Mouse (Mus musculus) midbrain, embryonic 16.5 days (tissue): Measurements from ENCODE around the gene Ovca2. TPM values are rescaled to one million over a fixed set of nuclear protein-coding genes. Genes with fewer than 3 reads are reported as not detected.

Experiments
- ATAC-seq: fragments of 200-750 bp; cut with Nextera tagmentation; 2 replicates; pipeline ENCODE4 v1.8.0; 2017; ENCODE audit warnings: moderate TSS enrichment
- H3K27ac ChIP-seq: fragments of 300-500 bp; sonication (generic); 2 replicates; pipeline ENCODE4 v1.5.1; 2014; ENCODE audit warnings: mild to moderate bottlenecking, low read length, mixed read lengths
- H3K27me3 ChIP-seq: fragments of 300-500 bp; sonication (generic); 2 replicates; pipeline ENCODE4 v1.6.1; 2014; ENCODE audit warnings: low read depth, low read length, mixed read lengths; ENCODE audit not compliant: control insufficient read depth, insufficient read depth
- H3K36me3 ChIP-seq: fragments of 300-500 bp; sonication (generic); 2 replicates; pipeline ENCODE4 v1.6.1; 2014; ENCODE audit warnings: mild to moderate bottlenecking, low read length, moderate library complexity, mixed read lengths; ENCODE audit not compliant: control insufficient read depth, insufficient read depth
- H3K4me1 ChIP-seq: fragments of 300-500 bp; sonication (generic); 2 replicates; pipeline ENCODE4 v1.6.1; 2014; ENCODE audit warnings: mild to moderate bottlenecking, low read length, mixed read lengths; ENCODE audit not compliant: control insufficient read depth, insufficient read depth
- H3K4me2 ChIP-seq: fragments of 300-500 bp; sonication (generic); 2 replicates; pipeline ENCODE4 v1.6.1; 2014; ENCODE audit warnings: mild to moderate bottlenecking, low read length, mixed read lengths
- H3K4me3 ChIP-seq: fragments of 300-500 bp; sonication (generic); 2 replicates; pipeline ENCODE4 v1.5.1; 2014; ENCODE audit warnings: low read depth, mild to moderate bottlenecking, low read length, moderate library complexity, mixed read lengths
- H3K9ac ChIP-seq: fragments of 300-500 bp; sonication (generic); 2 replicates; pipeline ENCODE4 v1.6.1; 2014; ENCODE audit warnings: low read depth, low read length, mixed read lengths
- H3K9me3 ChIP-seq: fragments of 300-500 bp; sonication (generic); replicated peaks from 2 replicates; pipeline ENCODE4 v1.6.1; 2014; ENCODE audit warnings: mild to moderate bottlenecking, low read length, mixed read lengths; ENCODE audit not compliant: control insufficient read depth, poor library complexity, severe bottlenecking
- WGBS: fragments of 180-500 bp; shearing (Covaris S2); extraction: QIAGEN DNeasy Blood & Tissue Kit; methylation state at CpG from one replicate; pipeline ENCODE4 v1.1.7; 2014; 5-methylcytosine and 5-hydroxymethylcytosine counted together
- polyA plus RNA-seq: library from polyadenylated mRNA; unstranded; fragments of >200 nt; fragmentation: Nextera tagmentation; extraction: Ambion mirVana; gene quantifications from 2 replicates; pipeline ENCODE4 v1.2.1, GENCODE M21; 2015

Ovca2 gene
- polyA plus RNA-seq, 1 experiment from 2014 or later = 13.3 TPM

DNA sequence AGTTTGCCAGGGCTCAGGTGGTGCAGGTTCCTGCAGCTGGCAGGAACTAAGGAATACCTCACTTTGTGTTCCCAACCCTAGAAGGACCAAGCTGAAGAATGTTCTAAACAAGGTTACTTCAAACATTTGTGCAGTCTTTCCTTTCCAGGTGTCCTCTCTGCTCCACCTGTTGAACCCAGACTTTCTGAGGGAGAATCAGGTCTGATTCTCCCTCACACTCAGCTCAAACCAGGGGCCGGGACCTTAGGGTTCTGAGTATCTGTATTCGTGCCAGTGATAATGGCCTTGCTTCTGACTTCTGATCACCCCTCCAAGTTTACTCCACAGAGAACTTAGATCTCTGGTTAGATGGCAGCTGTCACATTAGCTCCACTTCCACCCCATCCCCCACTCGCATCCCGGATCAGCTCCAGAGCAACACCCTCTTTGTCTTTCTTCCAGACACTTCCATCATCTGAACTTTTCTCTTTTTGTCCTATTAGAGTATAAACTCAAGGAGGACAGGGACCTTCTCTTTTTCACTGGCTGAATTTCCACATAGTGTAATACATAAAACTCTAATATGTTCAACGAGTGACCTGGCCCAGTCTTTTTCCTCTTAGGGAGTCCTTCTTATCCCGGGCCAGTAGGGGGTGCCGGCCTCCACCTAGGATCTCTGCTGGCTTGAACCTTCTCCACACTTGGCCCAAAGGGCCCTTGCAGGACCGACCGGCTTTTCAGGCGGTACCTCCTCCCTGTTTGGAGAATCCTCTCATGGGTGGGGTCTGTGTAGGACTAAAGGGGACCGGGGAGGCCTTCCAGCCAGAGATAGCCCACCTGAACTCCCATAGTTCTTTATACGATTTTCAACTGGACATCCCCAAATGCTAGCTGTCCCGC lies 13.9 kb upstream of the Ovca2 start:
- WGBS = 22% methylated on average over 13 of the region's 13 CpGs
- peak overlapping the region; percentile 64 for H3K4me3 ChIP-seq
- H3K36me3 ChIP-seq = no peaks in the 10 kb centered on the region
- H3K9me3 ChIP-seq = no peaks in the 10 kb centered on the region
- peak overlapping the region; percentile 57 for H3K4me2 ChIP-seq
- peak overlapping the region; percentile 74; the same call in 1 of the 2 replicates for H3K27ac ChIP-seq
- H3K27me3 ChIP-seq = no peaks in the 10 kb centered on the region
- H3K4me1 ChIP-seq = peaks cover 33% of the 10 kb centered on the region
- peak overlapping the region; percentile 72 for H3K9ac ChIP-seq
- peak; percentile 25; the same call in 1 of the 2 replicates for ATAC-seq

DNA sequence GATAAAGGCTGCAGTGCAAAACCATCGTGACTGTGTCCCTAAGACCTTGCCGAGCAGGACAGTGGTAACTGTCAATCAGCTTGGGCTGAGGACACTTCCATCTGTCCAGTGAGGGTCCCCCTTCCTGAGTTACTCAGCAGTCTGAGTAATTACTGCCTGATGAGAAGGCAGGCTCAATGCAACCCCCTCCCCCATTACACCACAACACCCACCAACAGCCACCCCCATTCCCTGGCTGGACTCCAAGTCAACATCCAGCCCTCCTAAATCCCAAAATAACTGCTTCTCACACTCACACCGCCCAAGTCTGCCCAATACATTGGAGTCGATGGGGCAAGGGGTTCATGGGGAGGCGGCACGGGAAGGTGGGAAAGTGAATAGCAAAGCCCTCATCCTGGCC lies 13.2 kb upstream of the Ovca2 start:
- H3K27me3 ChIP-seq = no peaks in the 10 kb centered on the region
- ATAC-seq = no peak
- H3K4me2 ChIP-seq = no peak overlapping the region
- no peak overlapping the region for H3K9ac ChIP-seq
- H3K27ac ChIP-seq = no peak overlapping the region
- WGBS = 53% methylated on average over 6 of the region's 6 CpGs
- H3K9me3 ChIP-seq = no peaks in the 10 kb centered on the region
- no peak overlapping the region for H3K4me3 ChIP-seq
- H3K4me1 ChIP-seq = peaks cover 29% of the 10 kb centered on the region
- no peaks in the 10 kb centered on the region for H3K36me3 ChIP-seq

DNA sequence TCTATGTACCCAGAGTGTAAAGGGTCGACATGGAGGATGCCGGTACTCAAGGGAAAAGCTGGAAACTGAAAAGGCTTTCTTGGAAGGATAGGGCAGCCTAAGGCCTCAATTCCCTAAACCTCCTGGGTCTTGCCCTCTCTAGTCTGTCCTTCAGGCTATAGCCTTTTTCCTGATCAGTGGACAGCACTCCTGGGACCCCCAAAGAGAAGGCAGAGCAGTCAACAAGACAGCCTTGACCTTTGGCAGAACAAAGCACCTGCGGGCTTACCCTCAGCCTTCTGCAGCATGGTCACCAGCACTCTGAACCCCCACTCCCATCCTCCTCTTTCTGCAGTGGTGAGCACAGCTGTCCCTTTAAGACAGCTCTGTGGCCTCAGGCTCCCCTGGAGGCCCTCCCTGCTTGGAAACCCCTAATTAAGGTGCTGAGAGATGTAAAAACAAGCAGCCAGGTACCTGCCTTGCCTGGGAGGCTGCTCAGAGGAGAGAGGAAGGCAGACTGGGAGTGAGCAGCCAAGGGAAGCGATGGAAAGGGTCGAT lies 12.3 kb upstream of the Ovca2 start, which contains the start of gene Dph1:
Gene Dph1, minus strand, starts transcription at position 337 of the 537 bp plus-strand sequence.
- 43% methylated on average over 5 of the region's 5 CpGs for WGBS
- 0 out of 2 replicates have a peak, but pooled peaks have one; percentile 6 for ATAC-seq
- peak within 1 kb of the TSS; percentile 67 for H3K9ac ChIP-seq
- H3K36me3 ChIP-seq = no peaks in the 10 kb centered on the region
- H3K9me3 ChIP-seq = no peaks in the 10 kb centered on the region
- H3K4me1 ChIP-seq = peaks cover 21% of the 10 kb centered on the region
- H3K4me3 ChIP-seq = peak within 1 kb of the TSS; percentile 70
- H3K4me2 ChIP-seq = peak within 1 kb of the TSS; percentile 79
- no peaks in the 10 kb centered on the region for H3K27me3 ChIP-seq
- no peak within 1 kb of the TSS; the same call in 1 of the 2 replicates for H3K27ac ChIP-seq

DNA sequence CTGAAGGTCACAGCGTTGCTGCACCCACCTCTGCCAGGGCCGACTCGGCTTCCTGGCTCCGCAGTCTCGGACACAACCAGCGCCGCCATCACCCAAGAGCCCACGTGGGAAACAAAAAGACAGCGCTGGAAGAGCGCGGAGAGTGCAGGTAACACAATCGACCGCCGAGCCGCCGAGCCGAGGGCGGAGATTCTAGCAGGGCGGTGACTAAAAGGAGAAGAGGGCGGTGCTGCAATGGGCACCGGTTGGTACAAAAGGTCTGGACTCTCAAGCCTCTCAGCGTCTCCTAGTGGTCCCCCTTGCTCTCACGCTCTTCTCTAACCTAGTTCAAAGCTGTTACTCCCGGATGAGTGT lies 11.7 kb upstream of the Ovca2 start:
- Histone ChIP-seq H3K36me3 (no peaks in the 10 kb centered on the region), H3K9me3 (no peaks in the 10 kb centered on the region), H3K4me1 (peaks cover 15% of the 10 kb centered on the region), H3K27me3 (no peaks in the 10 kb centered on the region), H3K9ac (peak overlapping the region; percentile 67), H3K27ac (no peak overlapping the region; the same call in 1 of the 2 replicates), H3K4me2 (peak overlapping the region; percentile 79), H3K4me3 (peak overlapping the region; percentile 70)
- ATAC-seq = peak; percentile 70
- under 1% methylated on average over 24 of the region's 24 CpGs for WGBS

DNA sequence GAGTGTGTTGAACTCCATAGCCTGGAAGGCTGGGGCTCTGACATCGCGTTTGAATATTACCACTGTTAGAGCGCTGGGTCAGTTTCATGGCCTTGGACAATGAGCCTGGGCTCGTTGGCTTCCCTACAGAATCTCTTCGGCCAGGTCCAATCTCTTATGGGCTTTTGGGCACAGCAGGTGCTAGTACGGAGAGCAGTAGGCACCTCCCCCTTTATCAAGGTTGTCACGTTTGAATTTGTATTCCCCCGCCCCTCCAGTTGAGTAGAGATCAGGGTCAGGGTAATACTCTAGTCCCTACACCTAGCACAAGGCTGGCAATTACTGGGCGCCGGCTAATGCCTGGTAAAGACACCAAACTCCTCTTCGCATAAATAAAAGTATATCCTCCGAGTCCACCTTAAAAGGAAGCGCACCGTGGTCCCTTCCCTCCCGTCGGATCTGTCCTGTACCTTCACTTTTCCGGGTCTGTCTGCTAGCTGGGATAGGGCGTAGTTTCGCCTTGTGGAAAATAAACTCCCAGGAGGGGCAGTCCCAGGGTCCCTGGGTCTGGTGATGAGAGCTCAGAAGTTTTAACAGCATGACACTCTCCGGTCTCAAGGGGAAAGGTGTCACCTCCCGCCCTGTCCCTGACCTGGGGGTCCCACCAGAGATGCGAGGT lies 11.2 kb upstream of the Ovca2 start:
- Histone ChIP-seq H3K27me3 (no peaks in the 10 kb centered on the region), H3K4me2 (peak overlapping the region; percentile 79), H3K4me1 (peaks cover 12% of the 10 kb centered on the region), H3K9me3 (no peaks in the 10 kb centered on the region), H3K36me3 (no peaks in the 10 kb centered on the region), H3K9ac (peak overlapping the region; percentile 67), H3K4me3 (peak overlapping the region; percentile 70), H3K27ac (no peak overlapping the region)
- under 1% methylated on average over 22 of the region's 22 CpGs for WGBS
- ATAC-seq = peak; percentile 5; the same call in 1 of the 2 replicates

DNA sequence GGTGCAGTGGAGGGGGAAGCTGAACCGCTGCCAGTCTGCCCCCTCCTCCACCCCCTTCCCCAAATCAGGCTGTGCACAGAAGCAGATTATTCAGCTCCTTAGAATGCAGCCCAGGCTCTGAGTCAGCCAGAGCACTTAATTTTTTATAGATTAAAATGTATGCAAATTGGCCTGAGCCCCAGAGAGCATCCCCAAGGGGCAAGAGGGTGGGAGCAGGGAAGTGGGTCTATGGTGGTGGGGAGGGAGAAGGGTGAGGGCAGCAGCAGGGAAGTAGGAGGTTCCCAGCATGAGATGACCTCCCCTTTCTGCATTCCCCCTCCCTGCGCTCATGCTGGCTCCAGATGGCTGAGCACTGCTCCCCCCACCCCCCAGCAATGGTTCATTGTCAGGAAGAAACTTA lies 6.4 kb upstream of the Ovca2 start:
- Histone ChIP-seq H3K9me3 (no peaks in the 10 kb centered on the region), H3K36me3 (peaks cover 2% of the 10 kb centered on the region; the same call in 1 of the 2 replicates), H3K9ac (peak overlapping the region; percentile 12; the same call in 1 of the 2 replicates), H3K4me2 (no peak overlapping the region), H3K4me1 (peaks cover 9% of the 10 kb centered on the region), H3K27me3 (no peaks in the 10 kb centered on the region), H3K27ac (no peak overlapping the region; the same call in 1 of the 2 replicates), H3K4me3 (no peak overlapping the region)
- ATAC-seq = no peak
- WGBS = 34% methylated on average over 2 of the region's 2 CpGs

DNA sequence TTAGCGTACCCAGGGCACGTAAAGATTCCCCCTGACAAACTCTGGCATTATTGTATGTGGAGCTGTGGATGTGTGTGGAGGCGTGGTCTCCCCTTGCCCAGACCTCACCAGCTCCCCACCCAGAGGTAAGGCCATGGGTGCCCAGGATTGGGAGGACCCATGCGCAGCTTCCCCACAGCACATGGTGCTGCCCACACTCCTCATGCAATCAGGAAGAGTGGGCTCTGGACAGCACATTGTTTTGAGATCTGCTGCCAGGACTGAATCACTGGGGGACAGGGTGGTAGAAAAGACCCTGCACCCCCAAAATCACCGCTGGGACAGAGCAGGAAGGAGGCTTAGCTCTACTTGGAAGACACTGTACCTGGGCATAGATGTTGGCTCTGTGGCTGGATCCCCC lies 5.9 kb upstream of the Ovca2 start:
- 88% methylated on average over 5 of the region's 5 CpGs for WGBS
- H3K27me3 ChIP-seq = no peaks in the 10 kb centered on the region
- peaks cover 6% of the 10 kb centered on the region for H3K4me1 ChIP-seq
- no peaks in the 10 kb centered on the region for H3K9me3 ChIP-seq
- peaks cover 2% of the 10 kb centered on the region; the same call in 1 of the 2 replicates for H3K36me3 ChIP-seq
- no peak overlapping the region for H3K4me2 ChIP-seq
- no peak overlapping the region for H3K4me3 ChIP-seq
- H3K27ac ChIP-seq = no peak overlapping the region; the same call in 1 of the 2 replicates
- no peak for ATAC-seq
- H3K9ac ChIP-seq = peak overlapping the region; percentile 12; the same call in 1 of the 2 replicates

DNA sequence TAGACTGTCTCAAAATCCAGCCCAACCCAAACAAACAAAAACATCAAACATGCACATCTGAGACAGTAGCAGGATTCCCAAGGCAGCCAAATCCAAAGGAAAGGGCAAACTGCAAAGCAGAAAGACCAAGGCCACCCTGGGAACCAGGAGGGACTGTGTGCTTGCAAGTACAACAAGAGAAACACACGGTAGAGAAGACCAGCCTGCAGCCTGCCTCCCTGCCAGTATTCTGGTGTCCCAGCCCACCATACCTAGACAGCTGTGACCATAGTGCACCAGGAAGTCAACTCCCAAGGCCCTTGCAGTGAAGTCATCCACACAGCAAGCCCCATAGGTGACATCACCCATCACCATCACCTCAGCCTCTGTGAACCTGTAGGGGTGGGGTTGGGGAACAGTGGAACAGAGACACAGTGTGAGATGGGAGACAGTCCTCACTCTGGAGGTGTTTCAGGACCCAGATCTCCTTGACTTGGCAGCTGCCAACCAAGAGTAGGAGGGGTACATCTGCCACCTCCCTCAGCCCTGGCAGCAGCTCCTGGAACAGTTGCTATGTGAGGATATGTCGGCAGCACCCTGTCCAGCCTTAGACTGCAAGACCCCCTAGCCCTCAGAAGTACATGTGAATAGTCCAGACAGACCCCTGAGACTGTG lies 5.4 kb upstream of the Ovca2 start:
- Histone ChIP-seq H3K4me3 (no peak overlapping the region), H3K27ac (no peak overlapping the region), H3K36me3 (peaks cover 2% of the 10 kb centered on the region; the same call in 1 of the 2 replicates), H3K4me2 (no peak overlapping the region), H3K27me3 (no peaks in the 10 kb centered on the region), H3K4me1 (peaks cover 4% of the 10 kb centered on the region), H3K9ac (no peak overlapping the region), H3K9me3 (no peaks in the 10 kb centered on the region)
- no peak for ATAC-seq
- WGBS = 77% methylated on average over 2 of the region's 2 CpGs
